Mouse (Mus musculus) olfactory bulb, adult 2 months (tissue): ENCODE measurements around the gene Bmp2.

Source experiments
- CTCF ChIP-seq: fragments of 200-500 bp; IDR thresholded peaks from 2 replicates; pipeline ENCODE4 v1.5.1; 2012; ENCODE audit warnings: low read depth, mild to moderate bottlenecking, low read length, moderate library complexity; ENCODE audit not compliant: insufficient read depth
- POLR2A ChIP-seq: fragments of 200-500 bp; IDR thresholded peaks from 2 replicates; pipeline ENCODE4 v1.6.1; 2012; ENCODE audit warnings: mild to moderate bottlenecking, low read depth, low read length, moderate library complexity; ENCODE audit not compliant: insufficient read depth

DNA sequence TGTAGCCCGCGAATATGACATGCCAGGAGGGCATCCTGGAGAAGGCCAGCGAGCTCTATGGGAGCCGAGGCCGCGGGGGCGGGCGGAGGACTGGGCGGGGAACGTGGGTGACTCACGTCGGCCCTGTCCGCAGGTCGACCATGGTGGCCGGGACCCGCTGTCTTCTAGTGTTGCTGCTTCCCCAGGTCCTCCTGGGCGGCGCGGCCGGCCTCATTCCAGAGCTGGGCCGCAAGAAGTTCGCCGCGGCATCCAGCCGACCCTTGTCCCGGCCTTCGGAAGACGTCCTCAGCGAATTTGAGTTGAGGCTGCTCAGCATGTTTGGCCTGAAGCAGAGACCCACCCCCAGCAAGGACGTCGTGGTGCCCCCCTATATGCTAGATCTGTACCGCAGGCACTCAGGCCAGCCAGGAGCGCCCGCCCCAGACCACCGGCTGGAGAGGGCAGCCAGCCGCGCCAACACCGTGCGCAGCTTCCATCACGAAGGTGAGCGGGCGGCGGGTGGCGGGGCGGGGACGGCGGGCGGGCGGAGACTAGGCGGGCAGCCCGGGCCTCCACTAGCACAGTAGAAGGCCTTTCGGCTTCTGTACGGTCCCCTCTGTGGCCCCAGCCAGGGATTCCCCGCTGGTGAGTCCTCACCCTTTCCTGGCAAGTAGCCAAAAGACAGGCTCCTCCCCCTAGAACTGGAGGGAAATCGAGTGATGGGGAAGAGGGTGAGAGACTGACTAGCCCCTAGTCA is 2.5 kb downstream of the Bmp2 start:
- no peak for TF ChIP-seq CTCF
- no peak for TF ChIP-seq POLR2A
